Mouse (Mus musculus) liver, postnatal 0 days (tissue): ENCODE results near the gene Rpsa.
A peak's percentile ranks its signal among the peaks of the same experiment; 100 is the strongest.

Experiments used
- CTCF ChIP-seq: sonication (generic); IDR thresholded peaks from 2 replicates; pipeline ENCODE4 v1.5.1; 2016; ENCODE audit warnings: antibody characterized with exemption, low read depth
- EP300 ChIP-seq: IDR thresholded peaks from 2 replicates; pipeline ENCODE4 v1.6.1; 2016; ENCODE audit warnings: antibody characterized with exemption, low read depth, mild to moderate bottlenecking

DNA sequence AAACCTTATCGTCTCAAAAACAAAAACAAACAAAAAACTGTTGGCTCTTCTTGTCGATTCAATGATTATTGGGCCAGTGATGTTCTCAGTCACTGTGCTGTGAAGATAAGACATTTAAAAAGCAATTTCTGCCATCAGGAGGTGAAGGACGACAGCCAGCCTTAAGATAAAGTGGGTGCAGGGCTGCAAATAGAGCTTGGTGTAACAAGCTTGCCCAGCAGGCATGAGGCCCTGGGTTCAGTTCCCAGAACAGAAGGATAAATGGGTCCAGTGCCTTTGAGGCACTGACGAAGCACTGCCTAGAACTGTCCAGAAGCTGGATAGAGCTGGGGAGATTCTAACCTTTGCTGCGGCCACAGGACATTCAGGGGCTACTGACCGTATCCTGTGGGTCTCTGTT, 15.0 kb upstream of the Rpsa start:
- no peak for TF ChIP-seq CTCF
- peak; percentile 92 for TF ChIP-seq EP300
